Mouse (Mus musculus) left cerebral cortex, postnatal 4 days (tissue): ENCODE measurements around the gene Lmln. TPM values are rescaled to one million over a fixed set of nuclear protein-coding genes. Genes with fewer than 3 reads are reported as not detected.
A peak's percentile ranks its signal among the peaks of the same experiment; 100 is the strongest.
"Not testable (repeated sequence)": the region's sequence is repeated elsewhere in the genome, so short reads cannot be mapped to it uniquely, and the experiment has no call there.

ENCODE experiments used
- DNase-seq: peaks from one replicate; pipeline ENCODE4 v3.0.0-alpha.2; 2022
- intact Hi-C: fragments of 180-260 bp; cut with DNase I; formaldehyde crosslinking; loops from one replicate; pipeline ENCODE4 v1.15.1; 2025
- total RNA-seq, 2 experiments: library from RNA; stranded (reverse); gene quantifications; 2 replicates each; pipeline ENCODE4 v1.2.3; 2021

Lmln gene
- total RNA-seq, result 10 to 100 TPM; 16.2 to 17.1 TPM

DNA sequence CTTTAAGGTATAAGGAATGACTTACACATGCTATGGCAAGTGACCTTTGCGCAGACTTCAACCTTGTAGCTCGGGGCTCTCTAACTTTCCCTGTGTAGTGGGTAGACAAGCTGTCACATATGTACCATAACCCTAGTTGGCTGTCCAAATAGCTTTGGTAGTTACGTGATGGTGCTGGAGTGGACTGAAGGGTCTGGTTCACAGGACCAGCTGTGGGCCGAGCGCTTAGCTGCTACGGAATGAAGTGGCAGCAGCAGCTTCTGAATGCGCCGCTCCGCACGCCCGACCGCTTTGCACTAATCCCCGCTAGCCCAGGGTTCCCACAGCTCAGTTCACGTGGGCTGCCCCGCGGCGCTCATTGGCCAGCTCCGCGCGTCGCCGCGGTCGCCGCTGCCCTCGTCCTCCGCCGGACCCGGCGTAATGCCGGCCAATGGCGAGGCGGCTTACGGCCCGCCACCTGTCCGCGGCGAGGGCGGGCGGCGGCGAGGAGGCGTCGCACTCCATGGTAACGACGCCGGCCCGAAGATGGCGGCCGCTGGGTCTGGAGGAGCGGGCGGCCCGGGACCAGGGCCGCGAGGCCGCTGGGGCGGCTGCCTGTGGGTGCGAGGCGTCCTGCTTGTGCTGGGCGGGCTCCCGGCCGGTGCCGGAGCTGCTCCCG is at the start of gene Lmln:
Lmln (plus strand) TSS at position 498 of the 658 bp plus-strand sequence.
- intact Hi-C loops, result loop anchor here (10.0 kb wide), 1 partner anchor 93 kb away; no protein-coding TSS in a partner anchor
- DNase-seq, result peak; percentile 94

DNA sequence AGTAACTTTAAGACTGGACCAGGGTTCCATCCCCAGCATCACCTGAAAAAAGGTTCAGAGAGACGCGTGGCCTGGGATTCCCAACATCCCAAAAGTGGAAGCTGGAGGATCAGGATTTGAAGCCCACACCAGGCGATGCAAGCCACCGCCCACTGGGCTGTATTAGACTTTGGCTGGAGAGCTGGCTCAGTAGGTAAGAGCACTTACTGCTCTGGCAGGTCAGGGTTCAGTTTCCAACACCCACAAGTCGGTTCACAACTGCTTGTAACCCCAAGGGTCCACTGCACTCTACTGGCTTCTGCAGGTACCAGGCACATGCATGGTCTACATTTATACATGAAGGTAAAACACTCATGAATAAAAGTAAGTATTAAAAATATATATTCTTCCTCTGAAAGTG is 48.5 kb upstream of the Lmln start:
- intact Hi-C loops, result no loop called here
- no peak for DNase-seq

DNA sequence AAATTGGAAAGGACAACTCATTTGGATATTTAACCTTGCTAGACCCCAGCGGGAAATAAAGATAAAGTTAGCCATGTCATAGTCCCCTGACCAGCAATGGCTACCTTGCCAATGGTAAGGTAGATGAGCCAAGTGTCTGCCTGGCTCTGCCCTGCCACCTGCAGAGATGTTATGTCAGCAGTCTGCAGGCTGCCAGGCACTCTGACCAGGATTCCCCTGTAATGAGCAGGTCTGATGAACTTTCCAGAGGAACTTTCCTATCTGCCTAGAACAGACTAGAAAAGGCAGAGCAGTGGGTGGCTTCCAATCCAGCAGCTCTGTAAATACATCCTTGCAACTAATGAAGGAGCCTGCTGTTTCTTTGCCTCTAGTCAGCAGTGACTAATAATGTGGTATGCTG is 47.4 kb upstream of the Lmln start:
- intact Hi-C loops, result no loop called here
- no peak for DNase-seq

DNA sequence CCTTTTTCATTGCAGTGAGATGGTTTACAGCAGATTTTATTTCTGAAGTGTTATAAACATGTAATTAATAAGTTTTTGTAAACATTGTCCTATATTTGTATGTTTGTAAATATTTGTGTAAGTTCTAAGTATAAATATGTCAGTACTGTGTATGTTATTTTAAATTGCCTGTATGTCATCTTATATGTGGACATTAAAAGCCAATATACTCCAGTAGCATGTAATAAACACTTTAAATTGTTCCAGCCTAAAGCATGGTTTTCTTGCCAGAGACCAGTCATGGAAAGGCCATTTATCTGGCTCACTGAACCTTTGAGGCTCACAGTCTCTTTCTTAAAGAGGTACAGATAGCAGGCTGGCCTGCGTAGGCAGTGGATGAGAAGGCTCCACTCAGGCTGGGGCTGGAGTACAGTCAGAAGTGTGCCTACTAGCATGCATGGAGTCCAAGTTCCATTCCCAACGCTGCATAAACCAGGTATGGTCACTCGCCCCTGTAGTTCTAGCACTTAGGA is 46.9 kb upstream of the Lmln start:
- intact Hi-C loops, result no loop called here
- DNase-seq, result no peak

DNA sequence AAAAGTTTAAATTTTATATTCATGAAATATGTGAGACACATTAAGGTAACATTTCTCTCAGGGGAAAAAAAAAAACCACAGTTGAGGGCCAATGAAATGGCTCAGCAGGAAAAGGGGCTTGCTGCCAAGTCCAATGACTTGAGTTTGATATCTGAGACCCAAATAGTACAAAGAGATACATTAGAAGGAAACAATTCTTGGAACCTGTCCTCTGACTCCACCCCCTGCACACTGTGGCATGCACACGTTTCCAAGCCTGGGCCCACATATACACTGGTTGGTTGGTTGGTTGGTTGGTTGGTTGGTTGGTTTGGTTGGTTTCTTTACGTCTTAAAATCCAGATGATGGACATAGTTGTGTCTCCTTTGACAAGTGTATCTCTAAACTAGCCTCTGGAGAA is 46.3 kb upstream of the Lmln start:
- intact Hi-C loops, result no loop called here
- DNase-seq, result no peak

DNA sequence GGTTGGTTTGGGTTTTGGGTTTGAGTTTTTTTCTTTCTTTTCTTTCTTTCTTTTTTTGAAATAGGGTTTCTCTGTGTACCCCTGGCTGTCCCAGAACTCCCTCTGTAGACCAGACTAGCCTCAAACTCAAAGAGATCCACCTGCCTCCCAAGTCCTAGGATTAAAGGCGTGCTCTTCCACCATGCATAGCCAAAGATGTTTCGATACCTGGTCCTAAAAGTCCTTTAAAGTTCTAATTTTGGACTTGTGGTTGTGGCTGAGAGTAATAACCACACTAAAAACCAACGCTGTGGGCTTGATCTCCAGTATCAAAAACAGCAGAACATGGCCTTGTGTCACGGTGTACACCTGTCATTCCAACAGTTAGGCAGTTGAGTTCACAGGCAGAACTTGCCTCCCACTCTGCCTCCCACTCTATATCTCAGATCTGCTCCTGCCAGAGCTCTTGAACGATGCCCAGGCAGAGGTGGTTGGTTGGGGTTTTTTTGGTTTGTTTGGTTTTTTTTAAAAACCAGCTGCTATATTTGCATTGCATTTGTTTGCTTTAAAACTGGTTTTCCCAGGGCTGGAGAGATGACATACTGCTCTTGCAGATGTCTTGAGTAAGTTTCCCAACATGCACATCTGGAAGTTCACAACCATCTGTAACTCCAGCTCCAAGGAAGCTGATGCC is 44.5 kb upstream of the Lmln start:
- DNase-seq, result no peak

DNA sequence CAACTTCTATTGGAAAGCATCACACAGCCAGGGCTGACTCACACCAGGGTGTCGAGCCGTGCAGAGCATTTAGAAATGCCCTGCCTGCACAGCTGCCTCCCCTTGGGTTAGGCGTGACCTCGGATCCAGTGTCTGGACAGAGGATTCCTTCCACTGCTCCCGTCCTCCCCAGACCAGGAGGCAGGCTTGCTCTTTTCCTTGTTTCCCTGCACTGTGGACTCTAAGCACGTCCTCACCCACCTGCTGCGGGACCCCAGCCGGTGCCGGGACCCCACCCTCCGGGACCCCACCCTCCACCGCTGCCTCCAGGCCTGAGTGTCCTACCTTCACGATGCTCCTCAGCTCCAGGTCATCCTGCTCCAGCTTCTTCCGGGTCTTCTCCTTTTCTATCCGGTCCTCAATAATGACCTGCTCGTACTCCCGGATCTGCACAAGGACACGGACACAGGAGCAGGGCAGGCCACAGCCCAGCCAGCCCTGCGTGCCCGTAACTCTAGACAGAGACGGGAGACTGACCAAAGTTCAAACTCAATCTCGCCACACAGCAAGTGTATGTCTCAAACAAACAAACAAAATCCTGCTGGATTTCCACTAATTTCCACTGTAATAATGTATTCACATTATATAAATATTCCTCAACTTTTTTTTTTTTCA is 43.1 kb upstream of the Lmln start:
- DNase-seq, result no peak
- intact Hi-C loops, result no loop called here

More for the DNA sequence above, 44.5 kb upstream of the Lmln start:
- intact Hi-C loops, result no loop called here

DNA sequence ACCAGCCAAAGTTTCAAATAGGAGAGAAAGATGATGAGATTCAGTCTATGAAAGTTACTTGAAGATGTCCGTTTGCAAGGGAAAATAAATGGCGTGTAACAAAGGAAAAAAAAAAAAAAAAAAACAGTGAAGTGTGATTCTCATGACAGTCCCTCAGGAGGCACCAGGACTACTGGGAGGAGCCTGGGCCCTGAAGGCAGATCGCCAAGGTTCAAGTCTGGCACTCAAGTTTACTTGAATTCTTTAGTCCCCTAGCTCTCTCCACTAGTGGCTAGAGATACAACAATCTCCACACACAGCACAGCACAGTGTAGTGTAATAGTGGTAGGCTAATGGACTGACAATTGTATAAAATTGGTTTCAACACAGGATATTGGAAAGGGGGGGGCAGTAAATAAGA is 40.9 kb upstream of the Lmln start:
- intact Hi-C loops, result no loop called here
- no peak for DNase-seq

DNA sequence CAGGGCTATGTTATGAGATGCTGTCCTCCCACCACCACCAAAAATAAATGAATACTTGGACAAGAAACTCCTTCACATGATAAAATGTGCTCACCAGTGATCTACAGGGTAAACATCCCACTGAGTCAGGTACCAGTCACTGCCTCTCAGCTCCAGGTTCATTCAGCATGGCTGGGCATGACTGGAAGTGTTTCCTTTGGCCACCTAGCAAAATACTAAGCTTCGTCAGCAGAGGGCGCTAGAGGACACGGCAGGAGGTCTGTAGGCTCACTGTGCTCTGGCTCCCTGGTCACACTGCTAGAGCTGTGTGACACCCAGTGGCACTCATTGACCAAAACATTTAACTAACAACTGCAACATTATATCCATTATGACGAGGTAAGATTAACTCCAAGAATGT is 38.6 kb upstream of the Lmln start:
- DNase-seq, result peak; percentile 72
- intact Hi-C loops, result no loop called here

DNA sequence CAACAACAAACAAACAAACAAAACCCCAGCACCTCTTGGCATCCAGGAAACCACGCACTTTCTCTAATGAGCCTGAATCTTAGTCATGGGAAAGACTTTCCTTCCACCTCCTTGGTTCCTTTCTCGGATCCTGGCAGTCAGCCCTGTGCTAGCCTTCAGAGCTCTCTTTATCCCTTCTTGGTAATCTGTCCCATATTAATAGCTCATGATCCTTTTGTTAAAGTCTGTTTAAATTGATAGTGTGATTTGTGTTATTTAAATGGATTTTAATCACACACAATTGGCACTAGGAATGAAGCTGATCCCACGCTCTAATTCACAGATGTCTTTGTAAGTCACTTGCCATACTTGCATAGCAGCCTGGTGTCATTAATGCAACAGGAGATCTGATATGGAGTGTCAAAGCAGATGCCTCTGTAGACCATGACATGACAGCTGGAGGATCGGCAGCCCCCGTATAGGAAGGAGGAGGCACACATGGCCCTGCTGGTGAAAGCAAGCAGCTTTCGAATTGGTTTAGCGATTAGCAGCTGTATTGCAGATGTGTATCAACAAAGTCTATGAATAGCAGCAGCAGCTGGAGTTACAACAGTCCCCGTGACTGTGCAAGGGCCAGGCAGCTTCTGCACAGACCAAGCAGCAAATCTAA is 37.7 kb upstream of the Lmln start:
- intact Hi-C loops, result no loop called here
- DNase-seq, result no peak

DNA sequence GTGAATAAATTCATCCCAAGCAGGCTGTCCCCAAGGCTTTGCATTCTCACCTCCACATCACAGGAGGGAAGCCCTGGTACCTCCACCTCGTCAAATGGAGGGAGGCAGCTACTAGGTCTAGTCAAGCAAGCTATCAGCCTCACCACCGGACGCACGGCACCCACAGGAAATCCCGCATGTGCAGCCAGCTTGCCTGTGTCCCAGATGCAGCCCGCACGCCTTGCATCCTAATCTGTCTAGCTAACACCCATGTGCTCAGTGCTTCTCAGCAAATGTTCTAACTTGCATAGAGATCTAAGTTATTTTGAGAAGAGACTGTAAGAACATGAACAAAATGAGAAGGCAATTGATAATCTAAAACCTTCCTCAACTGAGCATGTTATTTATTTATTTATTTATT is 36.0 kb upstream of the Lmln start:
- intact Hi-C loops, result no loop called here

DNA sequence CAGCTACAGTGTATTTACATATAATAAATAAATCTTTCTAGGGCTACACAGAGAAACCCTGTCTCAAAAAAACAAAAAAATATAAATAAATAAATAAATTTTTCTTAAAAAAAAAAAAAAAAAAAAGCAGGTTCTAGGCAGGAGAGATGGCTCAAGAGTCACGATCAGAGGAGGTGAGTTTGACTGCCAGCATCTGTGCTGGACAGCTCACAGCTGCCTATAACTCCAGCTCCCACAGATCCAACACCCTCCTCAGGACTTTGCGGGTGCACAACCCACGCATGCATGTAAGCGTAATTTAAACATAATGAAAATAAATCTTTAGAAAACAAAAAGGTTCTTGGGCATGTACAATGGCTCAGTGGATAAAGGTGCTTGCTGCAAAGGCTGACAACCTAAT is 26.3 kb upstream of the Lmln start:
- no peak for DNase-seq
- intact Hi-C loops, result no loop called here

More for the DNA sequence above, 36.0 kb upstream of the Lmln start:
- no peak for DNase-seq

DNA sequence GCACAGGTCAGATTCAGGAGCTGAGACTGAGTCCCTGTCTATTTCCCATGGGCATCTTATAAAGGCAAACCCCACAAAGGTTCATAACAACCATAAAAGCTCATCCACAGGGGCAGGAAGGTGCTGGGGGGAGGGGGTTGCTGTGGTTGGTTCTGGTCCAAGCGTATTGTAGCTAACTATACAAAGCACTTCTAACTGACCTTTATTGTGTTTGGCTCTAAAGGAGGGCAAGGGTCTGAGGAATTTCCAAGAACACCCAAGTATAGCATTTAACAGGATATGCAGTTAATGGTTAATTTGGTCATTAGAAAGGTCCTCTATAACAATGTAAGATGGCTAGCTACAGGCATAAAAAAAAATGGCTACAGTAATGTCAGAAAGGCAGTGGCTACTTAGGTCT is 19.6 kb upstream of the Lmln start:
- no peak for DNase-seq
- intact Hi-C loops, result no loop called here

DNA sequence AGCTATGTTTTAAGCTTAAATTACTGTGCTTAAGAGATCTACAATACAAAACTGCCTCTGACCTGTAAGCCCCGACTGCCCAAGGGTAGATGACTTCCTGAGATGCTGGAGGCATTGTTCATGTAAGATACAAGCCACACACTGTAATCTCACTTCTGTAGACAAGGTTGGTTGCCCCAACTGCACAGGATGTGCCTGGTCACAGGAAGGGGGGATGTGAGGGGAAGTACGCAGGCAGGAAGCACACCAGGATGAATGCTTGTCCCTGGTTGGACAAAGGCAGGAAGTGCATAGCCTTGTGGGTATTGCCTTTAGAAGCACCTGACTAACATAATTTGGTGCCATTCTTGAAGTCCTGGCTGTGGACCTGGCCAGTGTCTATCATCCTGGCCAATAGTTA is 19.1 kb upstream of the Lmln start:
- no peak for DNase-seq
- intact Hi-C loops, result no loop called here

DNA sequence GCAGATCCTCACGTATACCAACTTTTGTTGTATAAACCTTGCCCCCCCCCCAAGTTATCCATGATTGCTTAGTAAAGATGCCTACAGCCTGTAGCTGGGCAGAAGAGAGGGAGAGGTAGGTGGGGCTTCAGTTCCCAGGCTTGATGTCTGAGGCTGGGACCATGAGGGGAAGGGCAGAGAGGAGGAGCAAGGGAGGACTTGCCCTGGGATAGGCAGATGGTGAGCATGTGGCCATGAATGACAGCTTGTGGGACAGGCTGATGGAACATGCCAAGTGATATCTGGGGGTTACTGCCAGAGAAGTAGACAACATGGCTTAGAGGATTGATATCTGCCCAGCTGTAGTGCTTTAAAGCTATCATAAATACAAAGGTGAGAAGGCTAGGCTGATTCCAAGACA is 14.3 kb upstream of the Lmln start:
- no peak for DNase-seq
- intact Hi-C loops, result no loop called here

DNA sequence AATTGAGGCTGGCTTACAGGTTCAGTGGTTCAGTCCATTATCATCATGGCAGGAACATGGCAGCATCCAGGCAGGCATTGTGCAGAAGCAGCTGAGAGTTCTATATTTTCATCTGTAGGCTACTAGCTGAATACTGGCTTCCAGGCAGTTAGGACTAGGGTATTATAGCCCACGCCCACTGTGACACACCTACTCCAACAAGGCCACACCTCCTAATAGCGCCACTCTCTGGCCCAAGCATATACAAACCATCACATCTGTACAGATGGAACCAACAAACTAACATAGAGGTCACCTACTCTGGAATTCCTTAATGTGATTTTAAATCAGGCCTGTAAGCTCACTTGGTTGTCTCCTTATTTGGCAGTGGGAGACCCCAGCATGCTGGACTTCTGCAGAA is 13.6 kb upstream of the Lmln start:
- intact Hi-C loops, result no loop called here
- no peak for DNase-seq

DNA sequence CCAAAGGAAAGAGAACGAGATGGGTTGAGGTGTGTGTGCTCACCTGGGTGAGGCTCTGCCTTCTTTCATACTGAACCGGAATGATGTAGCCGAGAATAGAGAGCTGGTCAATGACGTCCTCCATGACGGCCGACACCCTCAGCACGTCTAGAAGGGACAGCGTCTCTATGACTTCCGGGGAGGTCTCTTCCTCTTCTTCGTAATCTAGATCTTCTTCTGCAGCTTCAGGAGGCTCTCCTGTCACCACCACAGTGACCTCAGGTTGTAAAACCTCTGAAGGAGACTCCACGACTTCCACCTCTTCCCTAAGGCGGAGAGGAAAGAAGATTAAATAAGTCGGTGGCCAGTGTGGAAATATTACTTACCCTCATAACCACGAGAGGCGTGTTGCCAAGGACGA is 12.5 kb upstream of the Lmln start:
- no peak for DNase-seq
- intact Hi-C loops, result no loop called here

DNA sequence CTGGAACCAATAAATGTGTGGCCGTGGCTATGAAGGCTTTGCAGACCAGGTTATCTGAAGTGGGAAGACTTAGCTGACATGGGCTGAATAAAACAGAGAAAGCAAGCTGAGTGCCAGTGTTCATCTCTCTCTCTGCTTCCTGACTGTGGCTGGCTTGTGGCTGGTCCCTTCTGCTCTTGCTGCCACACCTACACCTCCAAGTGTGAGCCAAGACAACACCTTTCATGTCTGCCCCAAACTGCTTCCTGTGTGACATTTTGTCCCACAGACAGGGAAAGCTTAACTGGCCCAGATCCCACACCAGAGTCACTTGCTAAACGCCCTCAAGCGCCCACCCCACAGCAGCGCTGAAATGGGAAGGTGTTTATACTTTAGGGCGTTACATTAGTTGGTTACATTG is 9.2 kb upstream of the Lmln start:
- DNase-seq, result no peak
- intact Hi-C loops, result no loop called here

DNA sequence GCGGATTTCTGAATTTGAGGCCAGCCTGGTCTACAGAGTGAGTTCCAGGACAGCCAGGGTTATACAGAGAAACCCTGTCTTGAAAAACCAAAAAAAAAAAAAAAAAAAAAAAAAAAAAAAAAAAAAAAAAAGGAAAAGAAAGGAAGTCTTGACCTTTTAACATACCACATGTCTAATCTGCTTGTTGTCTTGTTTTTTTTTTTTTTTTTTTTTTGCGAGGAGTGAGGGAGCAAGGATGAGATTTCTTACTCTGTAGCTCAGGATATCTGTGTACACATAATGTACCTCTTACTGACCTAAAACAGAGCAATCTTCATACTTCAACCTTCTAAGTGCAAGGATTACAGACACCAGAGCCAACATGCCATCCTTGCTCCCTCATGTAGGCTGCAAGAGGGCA is 7.4 kb upstream of the Lmln start:
- DNase-seq, intact Hi-C loops: not testable (repeated sequence)

DNA sequence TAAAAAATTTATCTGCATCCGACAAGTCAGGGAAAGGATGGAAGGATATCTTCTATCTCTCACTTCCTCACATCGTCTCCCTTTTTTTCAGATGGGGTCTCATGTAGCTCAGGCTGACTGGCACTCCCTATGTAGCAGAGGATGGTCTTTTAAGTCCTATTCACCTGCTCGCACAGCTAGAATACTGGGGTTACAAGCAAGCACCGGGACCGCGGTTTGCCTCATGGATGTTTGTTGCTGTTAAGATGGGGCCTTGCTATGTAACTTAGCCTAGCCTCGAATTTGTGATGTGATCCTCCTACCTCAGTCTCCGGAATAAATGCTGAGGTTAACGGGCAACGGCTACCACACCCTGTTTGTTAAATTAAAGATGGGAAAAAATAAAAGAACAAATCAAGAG is 6.7 kb upstream of the Lmln start:
- DNase-seq, result no peak
- intact Hi-C loops, result no loop called here

DNA sequence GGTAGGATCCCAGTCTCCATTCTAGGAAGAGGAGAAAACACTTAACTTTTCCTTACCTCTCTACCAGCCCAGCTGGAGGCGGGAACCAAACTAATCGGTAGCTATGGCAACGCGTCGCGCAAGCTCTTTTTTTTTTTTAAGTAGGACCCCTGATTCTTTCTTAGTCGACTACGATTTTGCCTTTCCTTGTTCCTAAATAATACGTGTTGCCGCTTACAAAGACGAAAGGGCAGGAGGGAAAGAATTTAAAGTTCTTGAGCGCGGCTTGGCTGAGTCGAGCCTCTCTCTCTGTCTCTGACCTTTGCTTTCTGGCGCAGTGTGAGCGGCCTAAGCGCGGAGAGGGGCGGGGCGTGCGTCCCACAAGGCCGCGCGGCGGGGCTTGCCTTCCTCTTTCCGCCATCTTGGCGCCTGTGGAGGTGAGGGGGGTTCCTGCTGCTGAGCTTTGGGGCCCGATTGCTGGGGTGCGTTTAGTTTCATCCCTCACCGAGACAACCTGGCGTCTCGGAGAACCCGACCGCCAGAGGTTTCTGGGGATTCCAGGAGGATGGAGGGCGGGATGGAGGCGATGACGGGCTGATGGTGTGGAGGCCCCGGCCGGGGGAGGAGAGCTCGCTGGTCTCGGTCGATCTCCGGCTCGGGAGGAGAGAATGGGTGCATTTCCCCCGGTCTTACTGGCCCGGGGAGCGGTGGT is 6.1 kb upstream of the Lmln start, which contains the start of the genes Iqcg and Rpl35a:
Iqcg (minus strand) TSS at position 124 of the 691 bp plus-strand sequence.
Rpl35a (plus strand) TSS at position 359 of the 691 bp plus-strand sequence.
- DNase-seq, result peak; percentile 90
- intact Hi-C loops, result no loop called here
